Mouse (Mus musculus): ENCODE measurements around the gene Trim65.

DNA sequence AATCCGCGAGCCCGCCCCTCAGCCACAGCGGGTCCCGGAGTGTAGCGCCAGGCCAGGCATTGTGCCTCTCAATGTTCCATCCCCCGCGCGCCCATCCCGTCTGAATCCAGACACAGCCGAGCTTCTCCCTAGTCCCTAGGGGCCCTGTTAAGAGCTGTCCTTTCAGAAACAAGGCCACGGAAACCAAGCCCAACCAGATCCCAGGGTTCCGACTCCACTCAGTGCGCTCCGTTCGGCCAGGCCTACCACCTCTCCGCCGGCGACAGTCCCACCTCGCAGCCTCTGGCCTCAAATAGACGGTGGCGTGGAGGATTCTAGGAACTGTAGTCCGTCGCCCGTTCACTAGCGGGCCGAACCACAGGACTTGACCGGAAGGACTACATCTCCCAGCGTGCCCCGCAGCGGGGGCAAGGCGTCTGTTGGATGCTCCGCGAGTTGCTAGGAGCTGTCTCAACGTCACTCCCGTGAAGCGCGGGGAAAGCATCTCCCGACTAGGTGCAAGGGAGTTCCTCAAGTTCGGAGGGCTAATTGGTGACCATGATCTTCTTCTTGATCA lies 37.0 kb upstream of the Trim65 start, which contains the start of gene Fbf1:
- TF ChIP-seq CTCF (IDR thresholded peaks at IDR 0.05) (no peak), EP300 (IDR thresholded peaks at IDR 0.05) (no peak)
